Mouse (Mus musculus): ENCODE results near the gene Ptpro. TPM values are rescaled to one million over a fixed set of nuclear protein-coding genes. Genes with fewer than 3 reads are reported as not detected.

Gene Ptpro
- polyA plus RNA-seq, 1 experiment from 2014 or later = 11.5 TPM

DNA sequence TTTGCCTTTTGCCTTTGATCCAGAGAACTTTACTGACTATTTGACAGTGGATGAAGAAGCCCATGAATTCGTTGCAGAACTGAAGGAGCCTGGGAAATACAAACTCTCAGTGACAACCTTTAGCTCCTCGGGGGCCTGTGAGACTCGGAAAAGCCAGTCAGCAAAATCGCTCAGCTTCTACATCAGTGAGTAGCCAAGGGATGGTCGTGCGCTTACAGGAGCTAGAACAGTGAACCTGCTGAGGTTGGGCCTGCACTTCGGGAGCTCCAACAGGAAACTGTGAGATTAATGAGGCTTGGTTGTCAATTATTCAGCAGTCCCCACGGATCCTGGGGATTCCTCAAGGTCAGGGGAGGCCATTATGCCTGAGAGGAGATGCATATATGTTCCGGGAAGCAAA, 130.4 kb downstream of the Ptpro start:
- peak; percentile 55; the same call in 1 of the 2 replicates for ATAC-seq (ENCODE audit: low FRiP score, low TSS enrichment)
- H3K27ac ChIP-seq (ENCODE audit: low read depth, low read length) = no peak overlapping the region
- no peak overlapping the region for H3K4me3 ChIP-seq (ENCODE audit: low read length)
- H3K9ac ChIP-seq (ENCODE audit: low read depth, low read length) = no peak overlapping the region
- H3K4me1 ChIP-seq (ENCODE audit: control insufficient read depth, insufficient read depth, low read length) = 0 out of 2 replicates have a peak, but pooled peaks cover 3% of the 10 kb centered on the region
- 33% methylated on average over 9 of the region's 9 CpGs for WGBS
- no peaks in the 10 kb centered on the region for H3K27me3 ChIP-seq (ENCODE audit: control insufficient read depth, insufficient read depth, low read length)
- no peaks in the 10 kb centered on the region for H3K36me3 ChIP-seq (ENCODE audit: control insufficient read depth, insufficient read depth, low read length)
- H3K9me3 ChIP-seq (ENCODE audit: control insufficient read depth, low read length) = no peaks in the 10 kb centered on the region
- no peak overlapping the region for H3K4me2 ChIP-seq (replicated peaks; ENCODE audit: low read depth, low read length)

DNA sequence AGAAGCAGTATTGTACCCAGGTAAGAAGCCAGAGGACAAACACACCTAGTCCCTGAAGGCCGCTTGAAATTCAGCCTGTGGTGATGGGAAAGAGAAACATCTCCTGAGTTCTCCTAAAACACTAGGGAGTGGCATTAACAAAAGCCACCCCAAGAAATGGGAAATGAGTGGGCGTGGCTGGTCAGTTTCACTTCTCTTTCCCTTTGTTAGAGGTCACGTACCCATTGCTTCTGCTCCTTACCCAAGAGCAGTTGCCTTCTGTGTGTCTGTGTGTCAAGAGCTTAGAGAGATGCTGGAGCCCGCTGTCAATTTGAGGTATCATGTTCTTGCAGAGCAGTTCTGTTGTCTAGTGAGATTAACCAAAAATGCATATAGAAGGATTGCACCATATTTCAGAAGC, 134.2 kb downstream of the Ptpro start:
- no peak overlapping the region for H3K9ac ChIP-seq (ENCODE audit: low read depth, low read length)
- WGBS = 86% methylated on average over 4 of the region's 4 CpGs
- no peaks in the 10 kb centered on the region for H3K36me3 ChIP-seq (ENCODE audit: control insufficient read depth, insufficient read depth, low read length)
- no peak overlapping the region for H3K27ac ChIP-seq (ENCODE audit: low read depth, low read length)
- ATAC-seq (ENCODE audit: low FRiP score, low TSS enrichment) = no peak
- H3K27me3 ChIP-seq (ENCODE audit: control insufficient read depth, insufficient read depth, low read length) = no peaks in the 10 kb centered on the region
- no peak overlapping the region for H3K4me3 ChIP-seq (ENCODE audit: low read length)
- 0 out of 2 replicates have a peak, but pooled peaks cover 3% of the 10 kb centered on the region for H3K4me1 ChIP-seq (ENCODE audit: control insufficient read depth, insufficient read depth, low read length)
- no peaks in the 10 kb centered on the region for H3K9me3 ChIP-seq (ENCODE audit: control insufficient read depth, low read length)
- no peak overlapping the region for H3K4me2 ChIP-seq (replicated peaks; ENCODE audit: low read depth, low read length)

DNA sequence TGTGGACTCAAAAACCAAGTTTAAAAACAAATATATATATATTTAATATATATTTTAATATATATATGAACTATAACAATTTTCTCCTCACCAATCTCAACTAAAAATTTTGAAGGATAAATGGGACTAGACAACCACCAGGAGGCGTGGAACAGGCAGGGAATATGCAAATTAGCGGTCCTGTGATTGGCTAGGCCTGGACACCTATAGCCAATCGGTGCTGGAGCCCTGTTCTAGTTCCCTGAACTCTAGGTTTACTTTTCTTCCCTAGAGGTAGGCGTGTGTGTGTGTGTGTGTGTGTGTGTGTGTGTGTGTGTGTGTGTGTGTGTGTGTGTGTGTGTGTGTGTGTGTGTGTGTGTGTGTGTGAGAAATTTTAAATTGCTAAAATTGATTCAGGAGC, 134.8 kb downstream of the Ptpro start:
- H3K4me3 ChIP-seq (ENCODE audit: low read length) = no peak overlapping the region
- no peaks in the 10 kb centered on the region for H3K27me3 ChIP-seq (ENCODE audit: control insufficient read depth, insufficient read depth, low read length)
- H3K27ac ChIP-seq (ENCODE audit: low read depth, low read length) = no peak overlapping the region
- no peak overlapping the region for H3K9ac ChIP-seq (ENCODE audit: low read depth, low read length)
- WGBS = 58% methylated on average over 4 of the region's 4 CpGs
- no peaks in the 10 kb centered on the region for H3K36me3 ChIP-seq (ENCODE audit: control insufficient read depth, insufficient read depth, low read length)
- no peaks in the 10 kb centered on the region for H3K9me3 ChIP-seq (ENCODE audit: control insufficient read depth, low read length)
- H3K4me2 ChIP-seq (replicated peaks; ENCODE audit: low read depth, low read length) = no peak overlapping the region
- peak; percentile 71; the same call in 1 of the 2 replicates for ATAC-seq (ENCODE audit: low FRiP score, low TSS enrichment)
- H3K4me1 ChIP-seq (ENCODE audit: control insufficient read depth, insufficient read depth, low read length) = 0 out of 2 replicates have a peak, but pooled peaks cover 3% of the 10 kb centered on the region

DNA sequence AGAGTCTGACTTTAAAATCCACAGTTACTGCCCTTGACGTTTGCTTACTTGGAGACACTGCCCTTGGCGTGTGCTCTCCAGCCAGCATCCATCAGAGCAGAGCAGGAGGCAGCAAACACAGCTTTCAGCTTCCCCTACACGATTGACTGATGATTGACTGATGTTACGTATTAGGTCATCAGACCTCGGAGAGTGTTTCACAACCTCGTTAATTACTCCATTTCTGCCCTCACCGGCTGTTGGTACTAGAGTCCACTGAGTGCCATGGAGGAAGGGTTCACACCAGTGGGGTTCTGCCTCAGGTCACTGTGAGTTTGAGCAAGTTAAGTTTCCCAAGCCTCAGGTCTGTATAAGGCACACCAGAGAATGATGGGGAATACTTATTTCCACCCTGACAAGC, 143.0 kb downstream of the Ptpro start:
- H3K9ac ChIP-seq (ENCODE audit: low read depth, low read length) = no peak overlapping the region
- WGBS = 69% methylated on average over 7 of the region's 7 CpGs
- H3K27ac ChIP-seq (ENCODE audit: low read depth, low read length) = no peak overlapping the region
- H3K4me3 ChIP-seq (ENCODE audit: low read length) = no peak overlapping the region
- no peak overlapping the region for H3K4me2 ChIP-seq (replicated peaks; ENCODE audit: low read depth, low read length)
- no peaks in the 10 kb centered on the region for H3K36me3 ChIP-seq (ENCODE audit: control insufficient read depth, insufficient read depth, low read length)
- no peaks in the 10 kb centered on the region for H3K4me1 ChIP-seq (ENCODE audit: control insufficient read depth, insufficient read depth, low read length)
- H3K9me3 ChIP-seq (ENCODE audit: control insufficient read depth, low read length) = no peaks in the 10 kb centered on the region
- H3K27me3 ChIP-seq (ENCODE audit: control insufficient read depth, insufficient read depth, low read length) = no peaks in the 10 kb centered on the region
- no peak for ATAC-seq (ENCODE audit: low FRiP score, low TSS enrichment)

DNA sequence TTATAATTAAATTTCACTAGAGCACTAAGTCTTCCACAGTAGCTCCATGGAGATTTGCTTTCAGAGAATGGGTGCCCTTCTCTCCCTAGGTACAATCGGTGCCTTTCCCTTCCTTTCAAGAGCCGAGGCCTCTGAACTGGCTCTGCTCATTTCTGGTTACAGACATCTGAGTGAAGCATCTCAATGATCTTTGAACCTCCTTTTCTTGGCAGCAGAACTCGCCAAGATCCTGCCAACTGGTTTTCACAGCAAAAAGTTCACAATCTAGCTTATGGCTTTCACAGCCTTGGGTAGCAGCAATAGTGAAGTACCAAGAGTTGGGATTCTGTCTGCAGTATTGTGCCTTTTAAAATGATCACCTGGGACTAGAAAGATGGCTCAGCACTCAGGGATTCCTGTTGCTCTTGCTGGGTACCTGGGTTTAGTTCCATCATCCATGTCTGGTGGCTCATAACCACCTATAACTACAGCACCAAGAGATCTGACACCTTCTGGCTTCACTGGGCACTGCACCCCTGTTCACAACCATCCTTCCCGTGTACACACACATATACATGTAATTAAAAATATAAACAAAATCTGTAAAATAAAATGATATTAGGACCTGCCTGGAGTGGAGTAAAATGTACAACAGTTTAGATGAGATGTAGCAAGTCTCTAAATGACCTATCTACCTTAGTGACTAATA, 144.1 kb downstream of the Ptpro start:
- H3K27me3 ChIP-seq (ENCODE audit: control insufficient read depth, insufficient read depth, low read length) = no peaks in the 10 kb centered on the region

DNA sequence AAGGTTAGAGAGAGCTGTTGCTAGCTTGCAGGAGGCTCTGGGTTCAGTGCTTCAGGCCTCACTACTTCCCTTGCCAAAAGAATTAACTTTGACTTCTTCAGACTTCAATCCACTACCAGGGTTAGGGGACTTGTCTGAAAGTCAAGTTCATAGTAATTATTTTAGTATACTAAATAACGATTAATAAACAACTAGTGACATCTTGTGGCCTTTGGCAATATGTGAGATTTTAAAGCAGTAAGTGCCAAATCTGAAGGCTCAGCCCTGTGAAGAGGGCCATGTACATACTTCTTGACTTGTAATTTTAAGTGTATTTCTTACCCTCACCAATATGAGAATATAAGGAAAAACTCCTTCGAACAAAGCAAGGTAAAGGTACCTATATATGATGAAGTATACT, 145.2 kb downstream of the Ptpro start:
- H3K36me3 ChIP-seq (ENCODE audit: control insufficient read depth, insufficient read depth, low read length) = no peaks in the 10 kb centered on the region
- H3K4me1 ChIP-seq (ENCODE audit: control insufficient read depth, insufficient read depth, low read length) = no peaks in the 10 kb centered on the region
- 90% methylated on average over 2 of the region's 2 CpGs for WGBS
- H3K9me3 ChIP-seq (ENCODE audit: control insufficient read depth, low read length) = no peaks in the 10 kb centered on the region
- no peak overlapping the region for H3K27ac ChIP-seq (ENCODE audit: low read depth, low read length)
- no peak for ATAC-seq (ENCODE audit: low FRiP score, low TSS enrichment)
- no peaks in the 10 kb centered on the region for H3K27me3 ChIP-seq (ENCODE audit: control insufficient read depth, insufficient read depth, low read length)
- no peak overlapping the region for H3K4me2 ChIP-seq (replicated peaks; ENCODE audit: low read depth, low read length)
- no peak overlapping the region for H3K4me3 ChIP-seq (ENCODE audit: low read length)
- H3K9ac ChIP-seq (ENCODE audit: low read depth, low read length) = no peak overlapping the region

More for the DNA sequence above, 144.1 kb downstream of the Ptpro start:
- Histone ChIP-seq H3K27ac (ENCODE audit: low read depth, low read length) (no peak overlapping the region), H3K9me3 (ENCODE audit: control insufficient read depth, low read length) (no peaks in the 10 kb centered on the region), H3K4me3 (ENCODE audit: low read length) (no peak overlapping the region), H3K36me3 (ENCODE audit: control insufficient read depth, insufficient read depth, low read length) (no peaks in the 10 kb centered on the region), H3K9ac (ENCODE audit: low read depth, low read length) (no peak overlapping the region), H3K4me1 (ENCODE audit: control insufficient read depth, insufficient read depth, low read length) (no peaks in the 10 kb centered on the region), H3K4me2 (replicated peaks; ENCODE audit: low read depth, low read length) (no peak overlapping the region)
- 86% methylated on average over 4 of the region's 4 CpGs for WGBS
- no peak for ATAC-seq (ENCODE audit: low FRiP score, low TSS enrichment)

DNA sequence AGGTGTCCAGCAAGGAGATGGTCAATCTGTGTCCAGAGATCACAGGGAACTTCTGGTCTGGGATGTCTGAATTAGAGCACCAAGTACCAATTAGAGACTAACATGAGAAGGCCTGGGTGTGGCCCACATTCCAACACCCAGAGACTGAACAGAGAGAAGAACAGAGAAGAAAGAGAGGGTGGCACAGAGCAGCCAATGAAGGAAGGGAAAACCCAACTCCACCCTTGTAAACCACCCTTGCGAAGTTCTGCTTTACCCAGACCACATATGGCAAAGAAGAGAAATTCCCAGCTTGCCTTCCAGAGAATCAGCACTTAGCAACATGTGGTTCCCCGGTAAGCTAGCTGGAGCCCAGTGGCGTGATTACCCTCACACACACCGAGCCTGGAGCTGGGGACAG, 152.1 kb downstream of the Ptpro start:
- Histone ChIP-seq H3K9ac (ENCODE audit: low read depth, low read length) (no peak overlapping the region), H3K4me1 (ENCODE audit: control insufficient read depth, insufficient read depth, low read length) (no peaks in the 10 kb centered on the region), H3K4me3 (ENCODE audit: low read length) (no peak overlapping the region), H3K27ac (ENCODE audit: low read depth, low read length) (no peak overlapping the region), H3K27me3 (ENCODE audit: control insufficient read depth, insufficient read depth, low read length) (no peaks in the 10 kb centered on the region), H3K36me3 (ENCODE audit: control insufficient read depth, insufficient read depth, low read length) (no peaks in the 10 kb centered on the region), H3K9me3 (ENCODE audit: control insufficient read depth, low read length) (no peaks in the 10 kb centered on the region), H3K4me2 (replicated peaks; ENCODE audit: low read depth, low read length) (no peak overlapping the region)
- WGBS = 74% methylated on average over 4 of the region's 4 CpGs
- no peak for ATAC-seq (ENCODE audit: low FRiP score, low TSS enrichment)

DNA sequence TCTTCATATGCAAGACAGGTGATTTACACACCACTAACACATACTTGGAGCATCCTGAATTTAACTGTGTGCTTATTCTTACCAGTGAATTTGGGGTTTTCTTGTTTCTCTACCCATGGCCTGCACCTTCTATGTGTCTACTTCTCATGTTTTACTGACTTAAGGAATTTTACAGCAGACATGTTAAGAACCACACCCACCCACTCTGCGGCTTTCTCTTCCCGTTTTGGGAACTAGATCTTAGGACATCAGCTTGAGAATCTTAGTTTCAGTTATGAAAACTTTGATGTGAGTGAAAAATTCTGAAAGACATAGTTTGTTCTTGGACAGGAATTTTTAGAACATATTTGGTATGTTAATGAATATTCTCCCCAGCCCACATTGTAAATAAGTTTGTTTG, 153.6 kb downstream of the Ptpro start:
- no peak overlapping the region for H3K4me3 ChIP-seq (ENCODE audit: low read length)
- H3K9ac ChIP-seq (ENCODE audit: low read depth, low read length) = no peak overlapping the region
- H3K4me1 ChIP-seq (ENCODE audit: control insufficient read depth, insufficient read depth, low read length) = no peaks in the 10 kb centered on the region
- no peak for ATAC-seq (ENCODE audit: low FRiP score, low TSS enrichment)
- H3K27me3 ChIP-seq (ENCODE audit: control insufficient read depth, insufficient read depth, low read length) = no peaks in the 10 kb centered on the region
- H3K27ac ChIP-seq (ENCODE audit: low read depth, low read length) = no peak overlapping the region
- WGBS = 84% methylated on average over 2 of the region's 2 CpGs
- H3K36me3 ChIP-seq (ENCODE audit: control insufficient read depth, insufficient read depth, low read length) = no peaks in the 10 kb centered on the region
- H3K4me2 ChIP-seq (replicated peaks; ENCODE audit: low read depth, low read length) = no peak overlapping the region
- H3K9me3 ChIP-seq (ENCODE audit: control insufficient read depth, low read length) = no peaks in the 10 kb centered on the region

DNA sequence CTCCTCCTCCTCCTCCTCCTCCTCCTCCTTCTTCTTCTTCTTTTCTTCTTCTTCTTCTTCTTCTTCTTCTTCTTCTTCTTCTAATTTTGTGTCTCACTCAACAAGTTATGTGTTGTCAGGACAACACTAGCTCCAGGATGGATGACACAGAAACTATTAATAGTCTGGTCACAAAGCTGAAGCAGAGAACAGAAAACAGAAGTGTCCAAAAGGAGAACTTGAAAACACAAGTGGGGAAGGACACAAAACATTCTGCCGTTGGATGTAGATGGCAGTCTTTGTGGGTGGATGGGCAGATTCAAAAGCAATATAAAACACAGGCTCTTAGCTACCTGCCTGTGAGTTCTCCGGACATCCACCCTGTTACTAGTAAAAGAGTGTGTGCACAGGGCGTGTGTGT, 158.4 kb downstream of the Ptpro start:
- H3K4me1 ChIP-seq (ENCODE audit: control insufficient read depth, insufficient read depth, low read length) = no peaks in the 10 kb centered on the region
- H3K9ac ChIP-seq (ENCODE audit: low read depth, low read length) = no peak overlapping the region
- no peak for ATAC-seq (ENCODE audit: low FRiP score, low TSS enrichment)
- no peaks in the 10 kb centered on the region for H3K27me3 ChIP-seq (ENCODE audit: control insufficient read depth, insufficient read depth, low read length)
- no peak overlapping the region for H3K27ac ChIP-seq (ENCODE audit: low read depth, low read length)
- no peak overlapping the region for H3K4me3 ChIP-seq (ENCODE audit: low read length)
- 69% methylated on average over 3 of the region's 3 CpGs for WGBS
- H3K4me2 ChIP-seq (replicated peaks; ENCODE audit: low read depth, low read length) = no peak overlapping the region
- H3K9me3 ChIP-seq (ENCODE audit: control insufficient read depth, low read length) = no peaks in the 10 kb centered on the region
- H3K36me3 ChIP-seq (ENCODE audit: control insufficient read depth, insufficient read depth, low read length) = no peaks in the 10 kb centered on the region
